Mouse (Mus musculus) ES-E14 (cell line): ENCODE results near the gene Nono.

Source experiments
- HCFC1 ChIP-seq: IDR thresholded peaks from 2 replicates; pipeline ENCODE4 v1.6.1; 2012; ENCODE audit warnings: low read length, inconsistent platforms, borderline replicate concordance; ENCODE audit not compliant: insufficient read depth
- ZNF384 ChIP-seq: IDR thresholded peaks from 2 replicates; pipeline ENCODE4 v1.6.1; 2012; ENCODE audit warnings: low read depth, low read length, inconsistent platforms

DNA sequence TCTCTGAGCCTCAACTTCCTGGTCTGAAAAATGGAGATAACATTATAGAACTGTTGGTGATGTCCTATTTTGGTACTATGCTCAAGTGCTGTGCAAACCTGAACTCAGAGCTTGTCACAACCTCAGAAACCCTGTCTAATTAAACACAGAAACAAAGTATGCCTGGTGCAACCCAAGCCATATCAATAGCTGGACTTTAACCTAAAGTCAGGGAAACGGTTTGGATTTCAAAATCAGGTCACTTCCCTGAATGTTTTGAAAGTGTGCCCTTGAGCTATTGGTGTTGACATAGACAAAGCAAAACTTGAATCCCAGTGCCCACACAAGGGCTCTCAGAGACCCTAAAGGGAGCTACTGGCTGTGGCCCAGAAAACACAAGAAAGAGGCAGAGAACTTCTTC lies 49.4 kb upstream of the Nono start:
- TF ChIP-seq HCFC1 (no peak), ZNF384 (no peak)
